Mouse (Mus musculus): ENCODE data around the gene Hoxd1.

- TF ChIP-seq CTCF (IDR thresholded peaks at IDR 0.05; ENCODE audit: low read depth, low read length) (no peak), POLR2A (IDR thresholded peaks at IDR 0.05; ENCODE audit: extremely low read depth, insufficient read depth, low read length) (no peak)
These were observed 9.6 kb upstream of the Hoxd1 start for GRCm38 (mm10) chr2:74753175-74753523.
